Mouse (Mus musculus) naive thymus-derived CD4-positive, alpha-beta T cell, adult 2 months (primary cell): ENCODE measurements around the gene Lrrc47.

Experiments used
- DNase-seq: peaks from one replicate; pipeline ENCODE4 v3.0.0-alpha.2; 2011; ENCODE audit warnings: low read depth

Lrrc47 gene

DNA sequence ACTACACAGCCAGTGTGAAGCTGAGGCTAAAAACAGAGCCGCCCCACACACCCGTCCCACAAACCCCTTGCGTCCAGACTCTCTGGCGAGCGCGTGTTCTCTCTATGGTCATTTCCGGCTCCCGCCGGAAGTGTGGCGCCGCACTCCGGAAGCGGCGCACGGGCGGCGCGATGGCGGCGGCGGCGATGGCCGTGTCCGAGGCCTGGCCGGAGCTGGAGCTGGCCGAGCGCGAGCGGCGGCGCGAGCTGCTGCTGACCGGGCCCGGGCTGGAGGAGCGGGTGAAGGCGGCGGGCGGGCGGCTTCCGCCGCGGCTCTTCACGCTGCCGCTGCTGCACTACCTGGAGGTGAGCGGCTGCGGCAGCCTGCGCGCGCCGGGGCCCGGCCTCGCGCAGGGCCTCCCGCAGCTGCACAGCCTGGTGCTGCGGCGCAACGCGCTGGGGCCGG lies at the start of gene Lrrc47:
Gene Lrrc47, plus strand, starts transcription at position 86 of the 444 bp plus-strand sequence.
- DNase-seq: peak; percentile 75

- no peak for DNase-seq
Observed at GRCm38 (mm10) chr4:153962631-153963030, 48.9 kb upstream of the Lrrc47 start.

- no peak for DNase-seq
Observed at GRCm38 (mm10) chr4:153966651-153967050, 44.9 kb upstream of the Lrrc47 start.

GRCm38 (mm10) chr4:153967556-153967955 lies 44.0 kb upstream of the Lrrc47 start:
- no peak for DNase-seq

DNA sequence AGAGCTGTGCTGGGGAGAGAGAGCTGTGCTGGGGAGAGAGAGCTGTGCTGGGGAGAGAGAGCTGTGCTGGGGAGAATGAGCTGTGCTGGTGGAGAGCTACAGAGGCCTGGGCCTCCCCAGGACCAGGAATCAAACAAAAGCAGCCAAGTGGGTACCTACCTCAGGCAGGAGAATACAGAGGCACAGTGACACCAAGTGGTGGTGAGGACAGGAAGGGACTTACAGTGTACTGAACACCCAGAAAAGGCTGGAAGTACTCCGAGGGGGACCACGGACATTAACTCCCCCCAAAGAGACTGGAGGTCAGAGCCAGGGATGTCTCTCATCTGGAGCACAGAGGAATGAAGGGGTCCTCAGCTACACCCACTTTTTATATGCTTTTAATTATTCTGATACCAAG lies 43.5 kb upstream of the Lrrc47 start:
- DNase-seq: no peak

DNA sequence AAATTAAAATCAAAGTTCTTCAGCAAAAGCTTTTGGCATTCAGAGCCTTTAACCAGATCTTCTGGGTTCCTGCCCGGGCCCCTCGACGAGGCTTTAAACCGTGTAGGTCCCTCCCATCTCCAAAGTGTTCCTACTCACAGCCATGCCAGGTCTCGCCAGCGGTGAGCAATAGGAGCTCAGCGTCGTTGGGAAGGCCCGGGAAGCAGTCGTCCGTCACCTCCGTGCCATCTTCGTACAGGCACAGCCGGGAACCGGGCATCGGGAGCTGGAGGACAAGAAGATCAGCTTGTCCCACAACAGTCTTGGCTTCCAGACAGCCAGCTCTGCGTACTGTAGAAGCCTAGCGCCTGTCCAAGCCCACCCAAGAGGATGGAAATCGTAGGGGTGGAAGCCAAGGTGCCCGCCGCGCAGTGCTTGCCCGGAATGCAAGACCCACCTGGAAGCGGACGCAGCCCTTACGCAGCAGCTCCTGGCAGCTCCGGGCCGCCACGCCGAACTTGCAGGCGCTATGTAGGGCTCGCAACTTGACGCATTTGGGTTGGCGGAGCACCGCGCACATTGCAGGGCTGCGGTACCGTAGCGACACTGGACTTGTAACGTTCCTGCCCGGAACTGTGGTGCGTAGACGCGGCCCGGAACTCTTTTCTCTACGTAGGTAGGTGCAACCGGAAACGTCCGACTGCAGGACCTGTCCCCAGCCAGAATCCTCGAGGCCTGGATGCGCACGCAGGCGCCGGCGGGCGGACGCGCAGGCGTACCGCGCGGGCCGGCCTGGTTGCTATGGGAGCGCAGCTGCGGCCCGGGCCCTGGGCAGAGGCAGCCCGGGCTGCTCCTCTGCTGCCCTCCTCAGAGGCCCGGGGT lies 36.9 kb upstream of the Lrrc47 start, which contains the start of the genes Dffb and Cep104:
Gene Dffb, minus strand, starts transcription at position 696 of the 861 bp plus-strand sequence.
Gene Cep104, plus strand, starts transcription at position 764 of the 861 bp plus-strand sequence.
- peak; percentile 92 for DNase-seq

- no peak for DNase-seq
Observed at GRCm38 (mm10) chr4:153975292-153975662, 36.3 kb upstream of the Lrrc47 start.

- DNase-seq: peak; percentile 21
Observed at GRCm38 (mm10) chr4:153975768-153976167, 35.8 kb upstream of the Lrrc47 start.

GRCm38 (mm10) chr4:153979243-153979642 lies 32.3 kb upstream of the Lrrc47 start:
- no peak for DNase-seq

GRCm38 (mm10) chr4:153980470-153980869 lies 31.1 kb upstream of the Lrrc47 start:
- no peak for DNase-seq

DNA sequence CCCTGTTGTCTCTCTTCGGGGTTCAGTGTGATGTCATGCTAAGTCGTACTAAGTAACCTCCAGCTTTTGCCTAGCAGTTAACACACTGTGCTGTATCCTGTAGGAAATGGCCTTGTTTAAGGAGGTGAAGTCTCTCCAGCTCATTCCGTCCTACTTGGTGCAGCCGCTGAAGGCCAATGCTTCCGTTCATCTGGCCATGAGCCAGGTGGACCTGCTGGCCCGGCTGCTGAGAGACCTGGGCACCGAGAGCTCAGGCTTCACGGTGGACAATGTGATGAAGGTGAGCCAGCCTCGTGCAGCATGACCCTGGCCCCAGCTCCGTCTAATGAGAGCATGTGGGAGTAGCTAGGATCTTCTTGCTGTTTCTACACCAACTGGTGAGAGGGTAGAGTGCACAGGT lies 18.8 kb upstream of the Lrrc47 start:
- DNase-seq: no peak

DNA sequence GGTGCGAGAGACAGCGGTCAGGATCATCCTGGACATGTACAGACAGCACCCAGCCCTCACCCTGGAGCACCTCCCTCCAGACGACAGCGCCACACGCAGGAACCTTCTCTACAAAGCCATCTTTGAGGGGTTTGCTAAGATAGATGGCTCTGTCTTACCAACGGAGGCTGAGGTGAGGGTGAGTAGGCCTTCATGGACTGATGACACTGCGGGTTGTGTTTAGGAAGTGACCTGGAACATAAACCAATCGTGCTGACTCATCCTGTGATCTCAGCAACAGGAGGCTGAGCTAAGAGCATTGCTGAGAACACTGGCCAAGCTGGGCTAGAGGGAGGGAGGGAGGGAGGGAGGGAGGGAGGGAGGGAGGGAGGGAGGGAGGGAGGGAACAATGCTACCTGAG lies 18.0 kb upstream of the Lrrc47 start:
- DNase-seq: no peak

DNA sequence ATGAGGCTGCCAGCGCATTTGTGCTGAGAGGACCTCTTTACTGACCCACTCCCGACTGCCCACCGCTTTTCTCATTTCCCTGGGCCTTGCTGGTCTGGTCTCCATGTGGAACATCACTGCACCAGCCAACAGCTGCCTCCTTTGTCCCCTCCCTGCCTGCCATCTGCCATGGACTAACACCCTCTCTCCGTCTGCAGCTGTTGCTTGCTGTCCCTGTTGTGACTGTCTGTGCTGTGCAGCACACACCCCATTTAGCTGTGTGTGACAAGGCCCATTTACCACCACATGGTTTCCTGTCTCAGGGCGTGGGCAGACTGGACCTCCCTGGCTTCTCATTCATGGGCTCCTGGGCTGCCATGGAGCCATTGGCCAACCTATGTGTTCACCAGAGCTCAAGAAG lies 6.0 kb upstream of the Lrrc47 start:
- DNase-seq: no peak

- no peak for DNase-seq
Observed at GRCm38 (mm10) chr4:154006264-154006663, 5.3 kb upstream of the Lrrc47 start.

- no peak for DNase-seq
Observed at GRCm38 (mm10) chr4:154007759-154008158, 3.8 kb upstream of the Lrrc47 start.

DNA sequence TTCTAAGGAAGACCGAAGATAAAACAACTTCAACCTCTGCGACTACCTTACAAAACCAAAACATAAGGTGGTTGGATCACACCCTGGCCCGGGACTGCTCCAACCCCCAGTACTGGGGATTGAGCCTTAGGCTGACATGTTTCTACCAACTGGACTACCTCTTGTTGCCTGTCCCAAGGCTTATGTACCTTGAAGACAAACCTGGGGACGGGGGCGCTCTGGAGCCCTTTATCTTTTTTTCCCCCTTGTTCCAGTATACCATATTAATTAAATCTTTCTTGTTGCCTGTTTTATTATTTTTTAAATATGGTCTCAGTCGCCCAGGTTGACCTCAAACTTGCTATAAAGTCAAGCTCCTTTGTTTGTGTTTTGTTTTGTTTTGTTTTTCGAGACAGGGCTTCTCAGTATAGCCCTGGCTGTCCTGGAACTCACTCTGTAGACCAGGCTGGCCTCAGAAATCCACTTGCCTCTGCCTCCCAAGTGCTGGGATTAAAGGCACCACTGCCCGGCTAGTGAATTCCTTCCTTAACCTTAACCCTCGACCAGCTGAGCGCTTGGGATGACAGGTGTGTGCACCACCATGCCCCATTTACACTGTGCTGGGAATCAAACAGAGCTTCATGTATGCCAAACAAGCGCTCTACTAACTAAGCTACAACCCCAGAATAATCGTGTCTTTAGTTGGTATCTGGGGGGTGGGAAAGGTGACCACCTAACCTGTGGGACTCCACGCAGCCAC lies 455 bp upstream of the Lrrc47 start:
- no peak for DNase-seq

DNA sequence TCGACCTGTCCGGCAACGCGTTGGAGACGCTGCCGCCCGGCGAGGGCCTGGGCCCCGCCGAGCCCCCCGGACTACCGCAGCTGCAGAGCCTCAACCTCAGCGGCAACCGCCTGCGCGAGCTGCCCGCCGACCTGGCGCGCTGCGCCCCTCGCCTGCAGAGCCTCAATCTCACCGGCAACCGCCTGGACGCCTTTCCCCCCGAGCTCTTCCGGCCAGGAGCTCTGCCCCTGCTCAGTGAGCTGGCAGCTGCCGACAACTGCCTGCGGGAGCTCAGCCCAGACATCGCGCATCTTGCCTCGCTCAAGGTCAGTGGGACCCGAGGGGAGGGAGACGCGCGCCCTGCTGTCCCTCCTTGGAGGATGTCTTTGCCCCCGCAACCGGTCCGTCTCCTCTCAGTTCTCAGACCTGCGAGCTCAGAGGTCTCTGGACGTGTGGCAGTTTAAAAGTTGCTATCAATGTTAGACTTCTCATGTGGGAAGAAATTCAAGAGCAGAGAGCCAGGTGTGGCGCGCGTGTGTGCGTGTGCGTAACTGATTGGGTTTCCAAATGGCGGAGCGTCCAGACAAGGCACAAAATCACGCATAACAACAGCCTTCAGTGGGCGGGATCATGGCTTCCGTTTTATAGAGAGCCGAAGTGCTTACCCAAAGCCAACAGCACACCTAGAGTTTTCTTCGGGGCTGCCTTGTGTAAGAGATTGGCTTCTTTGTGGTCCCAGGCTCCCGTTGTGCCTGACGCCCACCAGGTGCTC lies 776 bp downstream of the Lrrc47 start:
- peak; percentile 39 for DNase-seq

- DNase-seq: no peak
Observed at GRCm38 (mm10) chr4:154015476-154015875, 3.9 kb downstream of the Lrrc47 start.

- peak; percentile 43 for DNase-seq
Observed at GRCm38 (mm10) chr4:154019571-154019970, 8.0 kb downstream of the Lrrc47 start.

DNA sequence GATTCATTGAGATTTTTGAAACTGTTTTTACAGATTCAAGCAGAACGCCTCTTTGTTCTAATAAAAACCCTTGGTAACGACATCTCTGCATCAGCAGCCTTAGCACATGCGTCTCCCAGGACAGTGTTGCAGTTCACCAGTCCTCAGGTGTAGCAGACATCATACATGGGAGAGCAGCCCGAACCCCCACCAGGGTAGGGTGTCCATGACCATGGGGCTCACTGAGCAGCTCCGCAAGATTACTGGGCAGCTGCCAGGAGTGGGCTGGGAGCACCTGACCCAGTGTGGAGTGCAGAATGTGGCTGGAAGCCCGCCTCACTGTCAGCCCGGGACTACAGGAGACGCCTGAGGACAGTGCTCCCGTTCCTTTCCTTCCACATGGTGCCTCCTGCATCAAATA lies 9.9 kb downstream of the Lrrc47 start:
- no peak for DNase-seq

DNA sequence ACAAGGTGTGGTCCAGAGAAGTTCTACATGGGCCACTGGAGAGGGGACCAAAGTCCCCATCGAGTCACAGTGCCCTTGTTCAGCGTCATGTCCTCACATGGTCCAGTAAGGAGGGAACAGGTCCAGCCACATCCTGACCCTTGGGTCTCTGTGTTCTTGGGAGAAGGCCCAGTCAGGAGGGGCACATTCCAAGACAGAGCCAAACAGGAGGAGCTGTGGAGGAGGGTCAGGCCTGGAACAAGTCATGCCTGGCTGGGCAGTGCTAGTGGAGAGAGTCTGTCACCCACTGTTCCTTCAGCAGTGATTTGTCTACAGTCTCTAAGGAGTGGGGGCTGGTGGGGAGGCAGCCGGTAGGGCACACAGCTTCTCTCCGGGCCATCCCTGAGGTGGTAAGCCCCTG lies 10.9 kb downstream of the Lrrc47 start:
- no peak for DNase-seq

DNA sequence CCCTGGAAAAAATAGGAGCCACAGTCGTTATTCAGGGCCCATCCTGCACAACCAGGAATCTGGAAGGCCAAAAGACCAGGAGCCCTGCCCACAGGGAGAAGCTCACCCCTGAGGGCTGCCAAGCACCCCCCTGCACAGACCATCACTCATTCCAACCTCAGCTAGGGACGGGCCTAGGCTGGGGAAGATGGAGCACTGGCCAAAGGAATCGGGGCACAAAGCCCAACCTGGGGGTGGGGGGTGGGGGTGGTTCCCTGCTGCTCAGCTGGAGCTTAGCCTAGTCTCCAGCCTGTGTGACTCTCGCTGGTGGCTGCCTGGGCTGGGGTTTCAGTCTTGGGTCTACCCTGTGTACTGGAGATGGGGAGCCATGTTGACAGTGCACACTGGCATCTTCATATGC lies 11.3 kb downstream of the Lrrc47 start:
- DNase-seq: no peak
